Mouse (Mus musculus): ENCODE results near the gene Kcnk13. TPM values are rescaled to one million over a fixed set of nuclear protein-coding genes. Genes with fewer than 3 reads are reported as not detected.
A peak's percentile ranks its signal among the peaks of the same experiment; 100 is the strongest.

Gene Kcnk13
- total RNA-seq, 2 experiments from 2014 or later = 2.0 to 2.5 TPM

DNA sequence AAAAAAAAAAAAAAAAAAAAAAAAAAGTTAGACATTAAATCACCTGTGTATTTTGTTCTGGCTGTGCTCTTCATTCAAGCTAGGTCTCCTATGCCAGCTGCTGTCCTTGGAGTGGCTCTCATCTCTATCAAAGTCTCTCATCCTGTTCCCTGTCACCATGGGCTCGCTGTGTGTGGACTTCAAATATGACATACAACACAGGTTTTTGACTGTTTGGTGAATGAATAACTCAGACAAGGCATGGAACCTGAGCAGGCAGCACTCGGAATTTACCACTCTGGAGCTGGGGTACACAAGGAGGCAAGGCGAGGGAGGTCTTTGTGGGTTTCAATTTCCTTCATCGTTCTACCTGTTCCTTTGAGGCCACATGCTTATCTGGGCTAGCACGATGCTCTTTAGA is 50.8 kb downstream of the Kcnk13 start:
- no peak for DNase-seq

DNA sequence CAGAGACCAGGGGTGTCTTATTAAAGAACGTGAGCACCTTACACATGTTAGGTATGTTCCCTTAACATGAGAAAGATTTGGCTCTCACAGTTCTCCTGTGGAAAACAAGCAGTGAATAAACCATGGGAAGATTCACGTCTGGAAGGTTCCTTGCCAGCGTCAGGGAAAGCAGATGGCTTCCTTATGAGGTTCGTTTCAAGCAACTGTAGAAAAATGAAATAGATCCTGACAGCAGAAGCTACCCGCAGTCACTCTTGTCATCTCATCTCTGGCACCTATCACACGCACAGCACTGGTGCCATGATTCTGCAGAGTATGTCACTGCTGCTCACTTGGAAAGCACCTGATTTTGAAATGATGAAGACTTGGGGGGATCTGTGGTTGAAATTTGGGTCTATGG is 53.4 kb downstream of the Kcnk13 start:
- no peak for DNase-seq

DNA sequence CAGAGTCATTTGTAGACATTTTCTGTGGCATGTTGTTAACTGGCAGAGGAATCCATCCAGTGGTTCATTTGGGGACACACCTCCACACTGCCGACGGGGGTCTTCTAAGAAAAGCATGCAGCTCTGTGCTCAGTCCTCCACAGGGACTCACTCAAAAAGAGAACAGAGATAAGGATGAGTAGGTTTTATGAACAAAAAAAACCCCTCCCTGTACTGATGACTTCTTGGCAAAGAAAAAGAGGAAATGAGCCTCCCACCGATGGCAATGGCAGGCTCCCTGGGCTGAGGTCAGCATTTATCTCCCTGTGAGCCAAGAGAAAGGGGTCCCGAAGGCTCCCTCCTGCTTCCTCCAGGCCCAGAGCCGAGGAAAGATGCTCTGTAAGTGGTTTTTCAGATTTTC is 58.2 kb downstream of the Kcnk13 start:
- DNase-seq = no peak

DNA sequence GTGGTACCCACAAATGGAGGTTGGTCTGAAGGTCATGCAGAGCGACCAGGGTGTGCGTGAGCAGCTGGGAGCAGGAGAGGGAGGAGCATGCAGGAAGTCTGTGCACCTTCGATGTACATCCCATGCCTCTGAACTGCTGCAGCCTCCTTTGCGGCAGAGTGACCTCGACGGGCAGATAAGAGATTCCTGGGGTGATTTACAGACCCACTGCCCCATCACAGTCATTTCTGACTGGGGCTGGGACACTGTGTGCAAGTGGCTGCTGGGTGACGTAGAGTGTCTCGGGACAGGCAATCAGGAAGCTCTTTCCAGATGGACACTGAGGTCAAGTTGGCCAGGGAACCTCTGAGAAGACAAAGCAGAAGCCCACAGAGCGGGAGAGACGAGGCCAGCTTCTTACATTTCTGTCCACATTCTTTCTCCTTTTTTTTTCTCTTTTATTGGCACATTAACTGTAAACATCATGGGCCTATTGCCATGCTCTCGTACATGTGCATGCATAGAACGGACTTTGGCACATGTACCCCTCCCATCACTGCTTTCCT is 59.6 kb downstream of the Kcnk13 start:
- no peak for DNase-seq

DNA sequence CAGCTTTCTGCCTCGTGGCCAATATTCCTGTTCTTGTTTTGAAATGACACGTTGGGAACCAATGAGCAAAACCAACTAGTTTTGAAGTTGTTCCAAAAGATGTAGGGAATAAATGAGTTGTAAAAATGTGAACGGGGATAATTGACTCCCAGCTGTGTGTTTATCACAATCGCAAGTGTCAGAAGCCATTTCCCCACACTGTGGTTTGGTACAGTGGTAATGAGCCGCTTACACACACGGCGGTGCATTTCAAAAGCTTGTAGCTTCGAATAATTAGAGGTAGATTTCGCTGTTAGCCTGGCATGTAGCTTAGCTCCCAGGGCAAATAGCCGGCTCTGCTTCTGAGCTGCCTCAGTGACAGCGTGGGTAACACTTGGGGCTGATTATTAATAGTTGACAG is 61.4 kb downstream of the Kcnk13 start:
- DNase-seq = no peak

DNA sequence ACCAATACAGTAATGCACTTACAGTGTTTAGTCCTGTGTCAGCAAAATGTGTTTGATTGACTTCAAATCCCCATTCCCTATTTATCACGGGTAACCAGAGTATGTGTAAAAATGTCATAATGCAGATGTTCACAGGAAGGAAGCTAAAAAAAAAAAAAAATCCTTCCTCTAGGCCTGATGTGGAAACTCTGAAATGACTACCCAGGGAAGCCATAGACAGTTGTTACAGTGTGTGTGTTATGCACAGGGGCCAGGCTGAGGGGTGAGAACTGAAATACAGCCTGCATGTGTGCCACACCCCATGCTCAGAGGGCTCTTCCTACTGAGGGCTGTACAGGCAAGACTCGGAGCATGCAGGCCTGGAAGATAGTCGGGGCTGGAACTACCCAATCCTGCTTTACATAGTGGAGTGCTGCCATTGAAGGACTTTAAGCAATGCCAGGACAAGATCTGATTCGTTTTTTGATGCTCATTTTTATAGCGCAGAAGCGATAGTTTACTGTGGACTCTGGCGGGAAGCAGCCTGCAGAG is 62.5 kb downstream of the Kcnk13 start:
- DNase-seq = no peak

DNA sequence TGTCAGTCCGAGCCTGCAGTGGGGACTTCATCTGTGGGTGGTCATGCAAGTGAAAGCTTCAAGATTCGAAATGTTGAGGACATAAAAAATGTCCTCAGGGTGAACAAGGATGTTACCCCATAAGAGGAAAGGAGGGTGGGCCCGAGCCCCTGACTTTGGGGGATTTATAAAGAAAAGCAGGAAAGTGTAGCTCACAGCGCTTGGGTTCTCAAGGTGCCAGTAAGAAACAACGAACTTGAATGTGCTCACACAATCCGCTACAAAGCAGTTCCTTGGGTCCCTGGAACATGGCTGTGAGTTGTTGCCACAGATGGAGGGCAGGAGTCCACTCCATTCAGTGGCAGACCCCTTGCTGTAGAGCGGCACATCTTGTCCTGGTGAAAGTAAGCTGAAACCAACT is 63.0 kb downstream of the Kcnk13 start:
- no peak for DNase-seq

DNA sequence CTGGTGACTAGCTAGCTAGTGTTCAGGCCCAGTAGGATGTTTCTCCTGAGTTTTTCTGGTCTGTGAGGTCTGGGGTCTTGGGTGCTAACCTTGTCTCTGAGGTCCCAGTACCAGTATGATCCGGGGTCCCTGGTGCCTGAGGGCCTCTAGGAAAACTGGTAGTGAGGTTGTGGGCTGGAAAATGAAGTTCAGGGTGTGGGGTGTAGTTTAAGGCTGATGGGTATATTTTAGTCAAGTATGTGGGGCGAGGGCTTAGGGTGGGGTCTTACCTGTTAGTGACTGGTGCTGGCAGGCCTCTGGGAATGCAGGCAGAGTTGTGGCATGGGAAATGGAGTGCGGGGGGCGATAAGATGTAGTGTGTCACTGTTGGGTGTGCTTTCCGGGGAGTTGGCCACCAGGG is 67.4 kb downstream of the Kcnk13 start:
- DNase-seq = no peak

DNA sequence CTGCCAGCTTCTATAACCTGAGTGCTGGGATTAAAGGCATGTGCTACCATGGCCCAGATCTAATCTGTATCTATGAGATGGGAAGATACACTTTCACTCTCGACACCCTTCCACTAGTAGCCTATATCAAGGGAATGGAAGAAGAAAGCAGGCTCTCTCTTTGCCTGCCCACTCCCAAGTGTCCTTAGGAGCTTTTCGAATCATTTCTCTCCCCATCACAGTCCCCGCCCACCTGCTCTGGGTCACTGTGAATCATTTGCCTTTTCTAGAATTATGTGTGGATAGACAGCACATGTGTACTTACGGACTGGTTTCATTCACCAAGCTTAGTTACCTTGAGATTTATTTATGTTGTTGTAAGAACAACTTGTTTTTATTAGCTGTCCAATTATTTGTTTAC is 68.2 kb downstream of the Kcnk13 start:
- DNase-seq = no peak

DNA sequence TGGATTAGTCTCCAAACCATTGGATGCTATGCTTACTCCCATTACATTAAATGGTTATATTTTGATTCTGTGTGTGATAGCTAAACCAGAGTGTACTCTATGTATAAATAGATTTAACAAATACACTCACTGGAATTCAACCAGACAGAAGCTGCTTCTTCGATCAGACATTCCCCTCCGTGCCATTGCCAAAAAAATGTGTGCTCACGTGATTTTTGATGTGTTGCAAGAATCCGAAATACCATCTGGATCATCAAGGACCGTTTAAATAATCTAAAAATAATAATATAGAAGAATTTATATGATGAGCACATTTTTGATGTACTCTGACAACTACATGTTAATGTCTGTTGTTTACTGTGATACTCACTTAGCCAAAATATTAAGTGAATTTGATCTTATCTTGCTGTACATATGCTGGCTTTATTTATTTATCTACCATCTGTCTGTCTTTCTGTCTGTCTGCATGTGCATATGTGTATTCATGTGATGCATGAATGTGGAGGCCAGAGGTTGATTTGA is 74.5 kb downstream of the Kcnk13 start:
- DNase-seq = no peak

DNA sequence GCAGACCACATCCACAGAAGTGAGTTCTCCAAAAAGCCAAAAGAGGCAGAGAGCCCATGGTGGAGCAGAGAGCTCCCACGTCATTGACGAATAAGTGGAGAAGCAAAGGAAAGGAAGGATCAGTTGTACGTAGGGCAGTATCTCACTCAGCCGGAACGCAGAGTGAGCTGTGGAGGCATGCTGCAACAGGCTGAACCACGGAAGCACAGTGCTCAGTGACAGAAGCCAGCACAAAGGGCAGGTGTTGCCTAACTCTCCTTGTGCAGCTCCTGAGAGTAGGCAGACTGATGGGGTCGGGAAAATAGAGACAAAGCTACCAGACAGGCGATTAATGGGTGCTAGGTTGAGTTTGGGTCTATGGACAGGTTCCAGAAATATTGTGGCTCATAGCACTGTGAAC is 77.8 kb downstream of the Kcnk13 start:
- no peak for DNase-seq

DNA sequence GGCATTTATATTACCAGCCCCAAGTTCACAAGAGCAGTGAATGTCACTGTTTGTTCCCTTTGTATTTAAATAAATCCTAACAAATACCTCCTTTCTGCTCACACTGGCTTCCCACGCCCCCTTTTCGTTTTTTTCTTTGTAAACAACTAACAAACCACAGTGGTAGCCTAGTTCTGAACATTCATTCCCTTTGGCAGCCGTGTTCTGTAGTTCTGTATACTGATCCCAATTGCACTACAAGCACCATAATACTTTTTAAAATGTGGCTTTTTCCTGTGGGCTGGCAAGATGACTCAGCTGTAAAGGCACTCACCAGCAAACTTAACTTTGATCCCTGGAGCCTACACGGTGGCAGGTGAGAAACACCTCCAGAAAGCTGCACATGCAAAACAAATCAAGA is 80.4 kb downstream of the Kcnk13 start:
- DNase-seq = no peak

DNA sequence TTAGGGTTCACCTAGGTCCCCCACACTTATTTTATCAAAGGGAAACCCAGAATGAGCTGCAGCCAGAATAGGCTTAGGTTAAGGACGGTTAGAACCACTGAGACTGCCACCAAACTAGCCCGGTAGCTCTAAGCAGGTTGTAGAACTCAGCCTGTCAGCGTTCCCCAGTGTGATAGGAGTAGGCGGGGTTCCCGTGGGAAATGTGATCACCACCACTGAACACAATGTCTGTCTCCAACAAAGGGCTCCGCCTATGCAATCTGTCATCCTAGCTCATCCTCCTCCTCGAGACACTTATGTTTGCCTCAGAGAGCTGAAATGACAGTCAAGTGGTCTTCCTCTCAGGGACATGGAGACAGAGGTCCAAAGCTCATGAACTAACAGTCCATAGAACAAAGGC is 86.3 kb downstream of the Kcnk13 start:
- no peak for DNase-seq

DNA sequence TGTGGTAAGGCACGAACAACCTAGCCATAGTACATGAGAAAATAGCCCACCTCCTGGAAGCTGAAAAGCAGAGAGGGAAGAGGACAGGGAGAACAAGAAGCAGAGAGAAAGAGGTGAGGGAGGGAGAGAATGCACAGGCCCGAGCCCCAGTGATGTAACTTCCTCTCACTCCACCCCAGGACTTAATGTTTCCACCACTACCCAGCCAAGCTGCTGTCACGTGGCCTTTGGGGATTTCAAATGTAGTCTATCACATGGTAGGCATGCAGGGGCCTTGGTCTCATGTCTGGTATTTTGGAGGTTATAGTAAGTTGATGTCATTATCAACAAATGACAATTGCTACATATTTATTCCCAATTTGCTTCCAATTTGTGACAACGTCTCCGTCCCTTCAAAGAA is 89.3 kb downstream of the Kcnk13 start:
- DNase-seq = no peak

DNA sequence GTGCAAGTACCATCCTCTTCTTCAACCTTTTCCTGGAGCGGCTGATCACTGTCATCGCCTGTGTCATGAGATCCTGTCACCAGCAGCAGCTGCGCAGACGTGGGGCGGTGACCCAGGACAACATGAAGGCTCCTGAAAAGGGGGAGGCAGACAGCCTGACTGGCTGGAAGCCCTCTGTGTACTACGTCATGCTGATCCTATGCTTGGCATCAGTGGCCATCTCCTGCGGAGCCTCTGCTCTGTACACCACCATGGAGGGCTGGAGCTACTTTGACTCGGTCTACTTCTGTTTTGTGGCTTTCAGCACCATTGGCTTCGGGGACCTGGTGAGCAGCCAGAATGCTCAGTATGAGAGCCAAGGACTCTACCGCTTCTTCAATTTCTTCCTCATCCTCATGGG is 96.8 kb downstream of the Kcnk13 start:
- no peak for DNase-seq

DNA sequence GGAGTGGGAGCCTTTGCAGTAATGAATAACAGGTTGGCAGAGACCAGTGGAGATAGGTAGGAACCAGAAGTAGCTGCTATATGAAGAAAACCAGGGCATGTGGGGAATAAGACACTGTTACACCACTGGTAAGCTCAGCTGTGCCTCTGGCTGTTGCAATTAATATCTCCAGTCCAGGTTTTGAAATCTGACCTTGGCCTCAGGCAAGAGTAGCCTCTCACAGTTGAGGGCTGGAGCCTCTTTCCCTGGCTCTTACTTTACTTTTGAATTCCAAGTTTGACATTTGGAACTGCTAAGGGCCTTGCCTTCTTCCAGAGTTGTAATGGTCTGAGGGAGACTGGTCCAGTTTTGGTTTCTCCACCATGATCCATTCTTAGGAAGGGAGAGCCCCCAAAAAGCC is 97.5 kb downstream of the Kcnk13 start:
- no peak for DNase-seq

DNA sequence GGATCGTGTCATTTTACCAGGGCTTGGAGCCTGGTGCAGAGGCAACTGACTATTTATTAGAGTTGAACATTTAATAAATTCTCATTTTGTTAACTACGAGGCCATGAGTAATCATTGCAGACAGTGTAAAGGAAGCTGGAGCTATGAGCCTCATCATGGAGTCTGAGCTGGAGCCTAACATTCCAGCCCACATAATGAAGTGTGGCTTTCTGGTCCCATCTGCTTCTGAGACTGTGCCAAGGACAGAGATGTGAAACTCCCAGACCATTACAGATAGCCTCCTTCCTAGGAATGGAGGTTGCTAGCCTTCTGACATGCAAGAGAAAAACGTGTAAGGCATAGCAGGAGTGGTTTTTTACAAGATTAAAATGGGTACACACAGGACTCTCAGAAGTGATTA is 98.3 kb downstream of the Kcnk13 start:
- DNase-seq = no peak

DNA sequence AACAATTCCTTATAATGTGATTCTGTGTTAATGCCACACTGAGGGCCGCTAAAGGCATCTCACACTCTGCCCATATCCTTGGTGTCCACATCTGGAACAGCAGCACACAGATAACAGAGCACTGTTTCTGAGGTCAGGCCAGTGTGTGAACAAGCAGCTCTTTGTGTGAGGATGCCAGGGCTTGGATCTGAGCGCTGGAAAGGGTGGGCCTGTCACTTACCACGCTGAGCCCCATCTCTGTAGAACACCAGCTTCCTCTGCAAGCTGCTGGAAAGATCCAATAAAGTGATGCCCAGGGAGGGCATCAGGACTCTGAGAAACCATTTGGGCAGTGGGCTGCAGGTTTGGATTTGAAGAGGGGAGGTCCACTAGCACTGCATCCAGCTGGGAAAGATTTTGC is 100.8 kb downstream of the Kcnk13 start:
- DNase-seq = no peak

DNA sequence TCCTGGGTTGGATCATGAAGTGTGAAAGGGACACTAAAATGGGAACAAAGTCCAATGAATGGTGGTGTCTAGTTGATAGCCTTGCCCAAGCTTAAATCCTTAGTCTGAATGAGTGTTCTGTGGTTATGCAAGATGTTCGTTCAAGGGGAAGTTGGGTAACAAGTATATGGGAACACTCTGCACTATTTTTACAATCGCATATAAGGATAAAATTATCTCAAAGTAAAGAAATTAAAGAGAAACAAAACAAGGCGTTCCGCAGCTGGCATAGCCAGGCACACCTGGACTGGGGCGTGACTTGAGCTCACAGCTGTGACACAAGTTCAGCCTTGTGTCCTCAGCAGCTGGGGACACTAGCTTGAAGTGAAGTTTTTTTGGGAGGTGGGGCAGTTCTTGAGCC is 103.2 kb downstream of the Kcnk13 start:
- no peak for DNase-seq

DNA sequence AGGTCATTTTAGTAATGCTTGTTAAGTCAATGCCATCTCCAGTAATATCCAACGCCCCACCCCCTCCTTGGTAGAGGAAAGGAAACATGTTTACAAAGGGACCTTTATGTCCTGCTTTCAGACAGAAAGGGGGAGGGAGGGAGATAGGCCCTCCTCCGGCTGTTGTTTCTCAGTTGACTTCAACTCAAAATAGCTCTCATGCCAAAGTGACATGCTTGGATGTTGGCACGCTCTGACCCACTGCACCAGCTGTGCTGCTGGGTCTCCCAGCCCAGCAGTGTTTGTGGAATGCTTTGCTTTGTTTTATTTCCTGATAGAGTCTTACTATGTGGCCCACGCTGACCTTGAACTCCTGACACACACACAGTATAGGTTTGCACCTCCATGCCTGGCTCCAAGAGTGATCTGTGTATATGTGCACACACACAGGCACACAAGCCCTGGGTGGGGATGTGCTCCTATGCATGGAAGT is 108.9 kb downstream of the Kcnk13 start:
- DNase-seq = no peak

DNA sequence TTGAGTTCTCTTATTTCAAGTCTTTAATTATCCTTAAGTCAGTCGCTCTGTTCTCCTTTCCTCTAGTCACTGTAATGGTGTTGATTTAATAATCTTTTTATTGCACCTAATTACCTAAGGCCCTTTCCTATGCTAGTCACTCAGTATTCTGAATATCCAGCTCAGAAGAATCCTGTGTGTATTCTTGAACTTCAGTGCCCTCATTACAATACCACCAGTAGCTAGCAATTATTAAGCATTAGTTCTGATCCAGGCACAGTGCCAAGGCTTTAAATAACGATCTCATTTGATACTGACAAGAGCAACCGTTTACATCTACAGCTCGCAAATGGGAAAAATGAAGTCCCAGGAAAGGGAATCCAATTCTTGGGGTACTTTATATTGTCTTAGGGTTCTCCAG is 111.4 kb downstream of the Kcnk13 start:
- DNase-seq = no peak

DNA sequence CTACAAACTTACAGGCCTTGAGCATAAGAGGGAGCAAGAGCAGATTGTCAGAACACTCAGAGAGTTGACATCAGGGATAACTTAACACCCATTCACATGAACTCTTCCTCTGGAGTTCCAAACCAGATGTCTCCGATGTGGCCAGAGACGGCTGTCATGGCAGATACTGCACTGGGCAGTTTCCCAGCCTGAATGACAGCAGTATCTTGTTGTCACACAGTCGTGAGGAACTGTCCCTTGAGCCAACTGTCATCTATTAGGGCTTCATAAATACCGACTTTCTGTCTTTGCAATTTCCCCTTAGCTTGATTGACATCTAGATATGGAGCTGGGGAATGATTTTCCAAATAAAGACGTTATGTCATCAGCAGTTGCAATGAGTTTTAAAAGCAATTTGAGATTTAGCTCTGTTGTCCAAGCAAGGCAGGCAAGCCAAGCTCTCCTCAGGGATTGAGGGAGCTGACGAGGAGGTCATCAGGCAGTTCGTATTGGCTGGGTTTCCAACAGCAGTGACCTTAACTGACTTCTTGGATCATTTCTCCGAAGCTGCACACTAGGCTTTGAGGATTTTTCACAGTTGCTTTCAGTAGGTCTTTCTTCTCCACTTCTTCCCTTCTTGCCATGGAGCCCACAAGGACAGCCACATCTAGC is 115.5 kb downstream of the Kcnk13 start:
- peak; percentile 52 for DNase-seq

DNA sequence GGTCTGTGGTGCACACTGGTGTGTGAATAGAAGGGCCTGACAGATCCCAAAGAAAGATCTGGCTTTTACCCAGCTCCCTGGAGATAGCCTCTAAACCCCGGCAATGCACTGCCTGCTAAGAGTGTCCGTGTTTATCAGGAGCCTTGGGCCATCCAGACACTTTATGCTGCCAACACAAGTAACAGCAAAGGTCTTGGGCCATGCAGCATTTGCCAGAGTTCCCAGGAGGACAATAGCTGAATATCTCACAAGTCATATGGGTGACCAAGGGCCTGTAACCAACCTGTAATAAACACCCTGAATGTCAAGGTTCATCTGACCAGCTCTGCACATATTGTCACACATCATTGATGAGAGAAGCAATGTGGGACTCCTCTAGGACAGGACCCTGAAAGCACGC is 123.7 kb downstream of the Kcnk13 start:
- DNase-seq = no peak

DNA sequence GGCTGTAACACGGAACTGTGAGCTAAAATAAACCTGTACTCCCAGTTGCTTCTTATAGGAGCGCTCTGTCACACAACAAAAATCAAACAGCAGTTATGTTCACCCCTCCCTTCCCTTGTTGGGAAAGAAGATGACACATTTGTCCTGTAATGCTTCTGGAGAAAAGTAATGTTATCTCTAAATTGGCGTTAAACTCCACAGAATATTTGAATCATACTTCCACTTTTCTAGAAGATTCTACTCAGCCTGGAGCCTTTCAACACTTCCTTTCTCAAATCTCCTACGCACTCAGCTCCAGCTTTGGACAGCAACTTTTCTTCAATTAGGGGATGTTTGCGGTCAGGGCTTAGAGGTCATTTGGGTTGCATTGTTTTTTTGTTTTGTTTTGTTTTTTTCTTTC is 125.0 kb downstream of the Kcnk13 start:
- no peak for DNase-seq

Data from gastrocnemius, postnatal 10 days (tissue).